Mouse (Mus musculus) testis, adult 2 months (tissue): ENCODE results near the gene Zscan2. TPM values are rescaled to one million over a fixed set of nuclear protein-coding genes. Genes with fewer than 3 reads are reported as not detected.
A peak's percentile ranks its signal among the peaks of the same experiment; 100 is the strongest.

ENCODE experiments used
- H3K27ac ChIP-seq: fragments of 200-500 bp; 2 replicates; pipeline ENCODE4 v1.5.1; 2012; ENCODE audit warnings: low read depth, low read length; ENCODE audit not compliant: control insufficient read depth, insufficient read depth
- H3K27me3 ChIP-seq: fragments of 200-500 bp; 2 replicates; pipeline ENCODE4 v1.6.1; 2012; ENCODE audit warnings: mild to moderate bottlenecking, low read length, moderate library complexity; ENCODE audit not compliant: control insufficient read depth, insufficient read depth
- H3K36me3 ChIP-seq: fragments of 200-500 bp; 2 replicates; pipeline ENCODE4 v1.6.1; 2012; ENCODE audit warnings: mild to moderate bottlenecking, low read length; ENCODE audit not compliant: control insufficient read depth, insufficient read depth
- H3K4me1 ChIP-seq: fragments of 200-500 bp; 2 replicates; pipeline ENCODE4 v1.6.1; 2012; ENCODE audit warnings: low read length; ENCODE audit not compliant: control insufficient read depth, insufficient read depth
- H3K4me3 ChIP-seq: fragments of 200-500 bp; 2 replicates; pipeline ENCODE4 v1.5.1; 2012; ENCODE audit warnings: low read depth, mild to moderate bottlenecking, low read length, moderate library complexity, mixed read lengths; ENCODE audit not compliant: control insufficient read depth
- CTCF ChIP-seq: fragments of 200-500 bp; IDR thresholded peaks from 2 replicates; pipeline ENCODE4 v1.5.1; 2012; ENCODE audit warnings: low read depth, mild to moderate bottlenecking, inconsistent platforms, low read length, moderate library complexity; ENCODE audit not compliant: control insufficient read depth, insufficient read depth, insufficient replicate concordance
- POLR2A ChIP-seq: fragments of 200-500 bp; IDR thresholded peaks from 2 replicates; pipeline ENCODE4 v1.6.1; 2012; ENCODE audit warnings: low read depth, mild to moderate bottlenecking, inconsistent platforms, low read length, moderate library complexity; ENCODE audit not compliant: control insufficient read depth
- polyA plus RNA-seq: library from polyadenylated mRNA; depleted of rRNA; stranded (reverse); fragments of >200 nt; gene quantifications from 2 replicates; pipeline ENCODE4 v1.2.3, GENCODE M21; 2012; rRNA removed

Gene Zscan2
- 35.8 and 41.0 TPM in 2 replicates for polyA plus RNA-seq

GRCm38 (mm10) chr7:80860729-80861274, at the start of gene Zscan2:
Zscan2 (plus strand) TSS chr7:80860920.
- Histone ChIP-seq H3K27me3 (no peaks in the 10 kb centered on the region), H3K36me3 (peaks cover 3% of the 10 kb centered on the region), H3K27ac (peak within 1 kb of the TSS; percentile 100), H3K4me1 (peaks cover 2% of the 10 kb centered on the region; the same call in 1 of the 2 replicates), H3K4me3 (peak within 1 kb of the TSS; percentile 91)
- peak; percentile 58; the same call in 1 of the 2 replicates for TF ChIP-seq POLR2A
- no peak for TF ChIP-seq CTCF

DNA sequence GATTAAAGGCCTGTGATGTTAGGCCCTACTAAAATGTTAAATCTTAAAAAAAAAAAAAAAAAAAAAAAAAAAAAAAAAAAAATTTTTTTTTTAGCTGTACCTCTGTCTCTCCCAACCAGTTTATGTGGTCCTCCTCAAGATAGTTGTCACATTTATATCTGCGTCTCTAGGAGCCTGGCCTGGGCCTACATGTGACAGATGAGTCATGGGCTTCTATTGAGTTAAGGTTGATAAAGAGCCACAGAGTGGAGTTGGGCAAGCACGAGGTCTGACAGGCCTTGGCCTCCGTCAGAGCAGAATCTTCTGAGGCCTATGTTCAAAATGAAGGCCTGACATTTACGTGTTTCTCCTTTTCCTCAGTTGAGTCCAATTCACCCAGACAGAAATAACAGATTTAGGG, 47.3 kb upstream of the Zscan2 start:
- H3K4me3 ChIP-seq = no peak overlapping the region
- H3K4me1 ChIP-seq = no peaks in the 10 kb centered on the region
- H3K36me3 ChIP-seq = no peaks in the 10 kb centered on the region
- no peak overlapping the region for H3K27ac ChIP-seq
- no peak for TF ChIP-seq CTCF
- TF ChIP-seq POLR2A = no peak
- no peaks in the 10 kb centered on the region for H3K27me3 ChIP-seq

DNA sequence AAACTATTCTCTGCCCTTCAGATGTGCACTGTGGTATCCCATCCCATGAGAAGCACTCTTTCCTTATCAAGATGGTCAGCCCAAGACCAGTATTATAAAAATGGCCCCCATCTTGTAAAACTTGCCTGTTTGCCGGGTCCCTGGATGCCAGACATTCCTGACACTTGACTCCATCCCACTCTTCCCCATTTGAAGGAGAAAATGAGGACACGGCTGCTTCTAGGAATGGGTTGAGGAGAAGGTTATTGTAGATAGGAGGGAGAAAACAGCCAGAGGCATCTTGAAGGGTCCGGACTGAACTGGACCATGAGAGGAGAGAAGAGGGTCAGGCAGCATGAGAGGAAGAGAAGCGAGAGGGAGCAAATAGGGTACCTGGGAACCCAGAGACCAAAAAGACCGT, 44.1 kb upstream of the Zscan2 start:
- H3K27ac ChIP-seq = no peak overlapping the region
- no peaks in the 10 kb centered on the region for H3K4me1 ChIP-seq
- TF ChIP-seq CTCF = no peak
- TF ChIP-seq POLR2A = no peak
- H3K4me3 ChIP-seq = no peak overlapping the region
- H3K36me3 ChIP-seq = no peaks in the 10 kb centered on the region
- no peaks in the 10 kb centered on the region for H3K27me3 ChIP-seq

- no peak overlapping the region for H3K4me3 ChIP-seq
- TF ChIP-seq POLR2A = no peak
- no peaks in the 10 kb centered on the region for H3K4me1 ChIP-seq
- no peak overlapping the region for H3K27ac ChIP-seq
- no peaks in the 10 kb centered on the region for H3K36me3 ChIP-seq
- H3K27me3 ChIP-seq = no peaks in the 10 kb centered on the region
These were observed 39.9 kb upstream of the Zscan2 start for GRCm38 (mm10) chr7:80820838-80821237.

DNA sequence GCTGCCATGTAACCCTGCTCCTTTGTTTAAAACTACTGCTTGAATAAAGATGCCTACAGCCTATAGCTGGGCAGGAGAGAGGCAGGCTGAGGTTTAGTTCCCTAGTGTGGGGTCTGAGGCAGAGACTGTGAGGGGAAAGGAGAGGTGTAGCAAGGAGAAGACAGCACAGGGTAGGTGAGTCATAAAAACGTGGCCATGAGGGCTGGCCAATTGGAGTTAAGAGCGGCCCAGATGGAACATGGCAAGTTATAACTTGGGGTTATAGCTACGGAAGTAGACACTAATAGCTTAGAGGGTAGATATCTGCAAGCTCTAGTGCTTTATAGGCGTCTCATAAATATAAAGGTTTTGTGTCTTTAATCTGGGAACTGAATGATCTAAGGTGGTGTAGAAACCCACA, 37.5 kb upstream of the Zscan2 start:
- TF ChIP-seq CTCF (no peak), POLR2A (no peak)
- Histone ChIP-seq H3K4me1 (no peaks in the 10 kb centered on the region), H3K27ac (no peak overlapping the region), H3K36me3 (no peaks in the 10 kb centered on the region), H3K27me3 (no peaks in the 10 kb centered on the region), H3K4me3 (no peak overlapping the region)

DNA sequence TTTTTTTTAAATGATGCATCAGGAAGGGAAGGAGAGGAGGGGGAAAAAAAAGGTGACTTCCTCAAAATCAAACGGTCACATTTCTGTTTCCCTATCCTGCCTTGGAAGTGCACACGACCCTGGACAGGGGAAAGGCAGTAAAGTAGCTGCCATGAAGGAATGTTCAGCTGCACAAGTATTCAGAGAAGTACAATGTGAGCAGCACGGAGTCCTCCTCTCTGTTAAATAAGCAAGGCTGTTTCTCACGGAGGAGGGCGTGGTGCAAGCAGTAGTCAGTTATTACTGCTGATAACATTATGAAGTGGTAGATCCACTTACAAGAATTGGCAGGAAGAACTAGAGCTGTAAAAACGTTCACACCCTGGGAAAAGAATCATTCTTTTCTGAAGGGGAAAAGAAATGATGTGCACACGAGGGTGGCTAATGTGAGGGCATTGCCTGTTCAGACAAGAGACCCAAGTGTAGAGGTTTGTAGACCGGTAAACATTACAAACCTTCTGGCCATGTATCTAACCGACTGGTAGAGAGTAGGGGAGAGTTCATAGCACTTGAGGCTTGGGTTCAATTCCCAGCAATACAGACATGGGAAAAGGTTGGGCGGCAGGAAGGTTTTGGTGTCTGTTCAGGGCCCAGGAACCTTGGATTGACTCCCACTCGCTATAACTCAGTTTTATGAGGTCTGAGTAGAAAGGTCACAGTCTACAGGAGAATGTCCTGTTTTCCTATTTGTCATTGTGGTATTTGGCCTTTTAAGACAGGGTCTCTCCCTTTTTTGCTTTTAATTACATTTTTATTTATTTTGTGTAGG, 36.6 kb upstream of the Zscan2 start:
- Histone ChIP-seq H3K27ac (no peak overlapping the region), H3K4me1 (no peaks in the 10 kb centered on the region), H3K36me3 (no peaks in the 10 kb centered on the region), H3K4me3 (no peak overlapping the region), H3K27me3 (no peaks in the 10 kb centered on the region)
- no peak for TF ChIP-seq POLR2A
- TF ChIP-seq CTCF = no peak

- no peaks in the 10 kb centered on the region for H3K36me3 ChIP-seq
- TF ChIP-seq CTCF = no peak
- no peak for TF ChIP-seq POLR2A
- H3K27ac ChIP-seq = no peak within 1 kb of the TSS
- H3K4me3 ChIP-seq = no peak within 1 kb of the TSS
- no peaks in the 10 kb centered on the region for H3K27me3 ChIP-seq
- H3K4me1 ChIP-seq = no peaks in the 10 kb centered on the region
These were observed 34.8 kb upstream of the Zscan2 start, which contains the start of gene Iqgap1 for GRCm38 (mm10) chr7:80825843-80826403. Iqgap1 (minus strand) TSS chr7:80825974.
